Mouse (Mus musculus) limb, embryonic 14.5 days (tissue): ENCODE results near the gene Irak2. TPM values are rescaled to one million over a fixed set of nuclear protein-coding genes. Genes with fewer than 3 reads are reported as not detected.
A peak's percentile ranks its signal among the peaks of the same experiment; 100 is the strongest.

Experiments
- ATAC-seq: fragments of 200-750 bp; cut with Nextera tagmentation; 2 replicates; pipeline ENCODE4 v1.8.0; 2017; ENCODE audit warnings: low read depth, moderate number of reproducible peaks, moderate TSS enrichment; ENCODE audit not compliant: low FRiP score
- DNase-seq: peaks from one replicate; pipeline ENCODE4 v3.0.0-alpha.2; 2015; ENCODE audit warnings: low spot score
- H3K27ac ChIP-seq: fragments of 300-500 bp; sonication (generic); replicated peaks from 2 replicates; pipeline ENCODE4 v1.5.1; 2014; ENCODE audit warnings: low read depth, mild to moderate bottlenecking, low read length, moderate library complexity, mixed read lengths
- H3K27me3 ChIP-seq: fragments of 300-500 bp; sonication (generic); 2 replicates; pipeline ENCODE4 v1.6.1; 2014; ENCODE audit warnings: low read length, mixed read lengths; ENCODE audit not compliant: control insufficient read depth, insufficient read depth
- H3K36me3 ChIP-seq: fragments of 300-500 bp; sonication (generic); 2 replicates; pipeline ENCODE4 v1.6.1; 2014; ENCODE audit warnings: mild to moderate bottlenecking, low read length, moderate library complexity, mixed read lengths; ENCODE audit not compliant: control insufficient read depth, insufficient read depth
- H3K4me1 ChIP-seq: fragments of 300-500 bp; sonication (generic); 2 replicates; pipeline ENCODE4 v1.6.1; 2014; ENCODE audit warnings: antibody characterized with exemption, low read length, mixed read lengths; ENCODE audit not compliant: control insufficient read depth, insufficient read depth
- H3K4me2 ChIP-seq: fragments of 300-500 bp; sonication (generic); replicated peaks from 2 replicates; pipeline ENCODE4 v1.6.1; 2014; ENCODE audit warnings: low read depth, mild to moderate bottlenecking, low read length, moderate library complexity; ENCODE audit not compliant: severe bottlenecking
- H3K4me3 ChIP-seq: fragments of 300-500 bp; sonication (generic); replicated peaks from 2 replicates; pipeline ENCODE4 v1.5.1; 2014; ENCODE audit warnings: low read length
- H3K9ac ChIP-seq: fragments of 300-500 bp; sonication (generic); 2 replicates; pipeline ENCODE4 v1.6.1; 2014; ENCODE audit warnings: mild to moderate bottlenecking, low read depth, low read length, moderate library complexity; ENCODE audit not compliant: severe bottlenecking
- H3K9me3 ChIP-seq: fragments of 300-500 bp; sonication (generic); 2 replicates; pipeline ENCODE4 v1.6.1; 2016; ENCODE audit warnings: low read length; ENCODE audit not compliant: control insufficient read depth
- POLR2A ChIP-seq: fragments of 200-500 bp; IDR thresholded peaks from 2 replicates; pipeline ENCODE4 v1.8.0; 2012; ENCODE audit warnings: inconsistent platforms, mild to moderate bottlenecking, moderate library complexity, borderline replicate concordance; ENCODE audit not compliant: insufficient read depth, insufficient read length; ENCODE audit errors: extremely low read depth
- WGBS: fragments of 180-500 bp; shearing (Covaris S2); extraction: QIAGEN DNeasy Blood & Tissue Kit; methylation state at CpG from one replicate; pipeline ENCODE4 v1.1.7; 2014; 5-methylcytosine and 5-hydroxymethylcytosine counted together
- polyA plus RNA-seq, 2 experiments: library from polyadenylated mRNA; depleted of rRNA in 1 of 2; stranded (reverse) in 1 of 2; unstranded in 1 of 2; fragments of >200 nt; fragmentation: Nextera tagmentation in 1 of 2; extraction: Ambion mirVana in 1 of 2; gene quantifications; 2 replicates each; pipeline versions ENCODE4 v1.2.1 to v1.2.3; 2012 to 2014

Irak2 gene
- polyA plus RNA-seq, 2 experiments, result 3.3 to 9.0 TPM

GRCm38 (mm10) chr6:113609293-113609692 lies 29.0 kb upstream of the Irak2 start:
- Histone ChIP-seq H3K4me1 (peaks cover 14% of the 10 kb centered on the region), H3K9ac (no peak overlapping the region), H3K27me3 (no peaks in the 10 kb centered on the region), H3K27ac (no peak overlapping the region), H3K9me3 (no peaks in the 10 kb centered on the region), H3K4me3 (no peak overlapping the region), H3K4me2 (no peak overlapping the region), H3K36me3 (peaks cover 26% of the 10 kb centered on the region)
- DNase-seq (no peak), ATAC-seq (no peak)
- TF ChIP-seq POLR2A, result no peak
- 96% methylated on average over 7 of the region's 7 CpGs for WGBS

- Histone ChIP-seq H3K27ac (no peak overlapping the region), H3K9me3 (no peaks in the 10 kb centered on the region), H3K4me1 (no peaks in the 10 kb centered on the region), H3K36me3 (peaks cover 52% of the 10 kb centered on the region), H3K9ac (no peak overlapping the region), H3K4me2 (no peak overlapping the region), H3K4me3 (no peak overlapping the region), H3K27me3 (no peaks in the 10 kb centered on the region)
- WGBS, result 93% methylated on average over 8 of the region's 8 CpGs
- no peak for TF ChIP-seq POLR2A
- no peak for ATAC-seq
- no peak for DNase-seq
These were observed 25.9 kb upstream of the Irak2 start for GRCm38 (mm10) chr6:113612258-113612969.

- H3K4me2 ChIP-seq, result no peak overlapping the region
- DNase-seq, result no peak
- TF ChIP-seq POLR2A, result no peak
- H3K27me3 ChIP-seq, result no peaks in the 10 kb centered on the region
- no peak overlapping the region for H3K4me3 ChIP-seq
- H3K27ac ChIP-seq, result no peak overlapping the region
- H3K4me1 ChIP-seq, result no peaks in the 10 kb centered on the region
- no peaks in the 10 kb centered on the region for H3K9me3 ChIP-seq
- 94% methylated on average over 7 of the region's 7 CpGs for WGBS
- ATAC-seq, result no peak
- H3K36me3 ChIP-seq, result peaks cover 63% of the 10 kb centered on the region
- H3K9ac ChIP-seq, result no peak overlapping the region
These were observed 24.1 kb upstream of the Irak2 start for GRCm38 (mm10) chr6:113614152-113614551.

GRCm38 (mm10) chr6:113614997-113615396 lies 23.3 kb upstream of the Irak2 start:
- Histone ChIP-seq H3K4me3 (no peak overlapping the region), H3K27me3 (no peaks in the 10 kb centered on the region), H3K36me3 (peaks cover 60% of the 10 kb centered on the region), H3K9ac (no peak overlapping the region), H3K4me2 (no peak overlapping the region), H3K27ac (no peak overlapping the region), H3K9me3 (no peaks in the 10 kb centered on the region), H3K4me1 (no peaks in the 10 kb centered on the region)
- no peak for DNase-seq
- no peak for TF ChIP-seq POLR2A
- WGBS, result 96% methylated on average over 8 of the region's 8 CpGs
- ATAC-seq, result no peak

- Histone ChIP-seq H3K27me3 (no peaks in the 10 kb centered on the region), H3K4me3 (no peak overlapping the region), H3K36me3 (peaks cover 56% of the 10 kb centered on the region), H3K4me1 (no peaks in the 10 kb centered on the region), H3K4me2 (no peak overlapping the region), H3K9ac (no peak overlapping the region), H3K27ac (no peak overlapping the region), H3K9me3 (no peaks in the 10 kb centered on the region)
- no peak for TF ChIP-seq POLR2A
- WGBS, result 96% methylated on average over 4 of the region's 4 CpGs
- DNase-seq (no peak), ATAC-seq (no peak)
These were observed 22.8 kb upstream of the Irak2 start for GRCm38 (mm10) chr6:113615489-113615888.

- peak overlapping the region; percentile 88 for H3K27ac ChIP-seq
- H3K9me3 ChIP-seq, result no peaks in the 10 kb centered on the region
- DNase-seq (no peak), ATAC-seq (no peak)
- peak overlapping the region; percentile 76 for H3K4me3 ChIP-seq
- peaks cover 11% of the 10 kb centered on the region for H3K4me1 ChIP-seq
- no peaks in the 10 kb centered on the region for H3K27me3 ChIP-seq
- H3K36me3 ChIP-seq, result peaks cover 20% of the 10 kb centered on the region
- no peak for TF ChIP-seq POLR2A
- peak overlapping the region; percentile 77; the same call in 1 of the 2 replicates for H3K4me2 ChIP-seq
- peak overlapping the region; percentile 84 for H3K9ac ChIP-seq
- WGBS, result 72% methylated on average over 5 of the region's 5 CpGs
These were observed 14.9 kb upstream of the Irak2 start for GRCm38 (mm10) chr6:113623386-113623785.
